Mouse (Mus musculus) lung, postnatal 14 days (tissue): ENCODE measurements around the gene Acsl3.

ENCODE experiments used
- DNase-seq: peaks from one replicate; pipeline ENCODE4 v3.0.0; 2021

The Acsl3 gene

GRCm38 (mm10) chr1:78657671-78658440 is at the start of gene Acsl3, which contains the start of gene Utp14b:
Acsl3 (plus strand) TSS chr1:78657825.
Utp14b (plus strand) TSS chr1:78658038.
- DNase-seq = peak; percentile 96

GRCm38 (mm10) chr1:78609134-78609907 is 48.3 kb upstream of the Acsl3 start:
- DNase-seq = no peak

- no peak for DNase-seq
Measured at GRCm38 (mm10) chr1:78611039-78611438, 46.6 kb upstream of the Acsl3 start.

GRCm38 (mm10) chr1:78612959-78613358 is 44.7 kb upstream of the Acsl3 start:
- DNase-seq = no peak

- no peak for DNase-seq
Measured at GRCm38 (mm10) chr1:78624352-78624751, 33.3 kb upstream of the Acsl3 start.

- DNase-seq = no peak
Measured at GRCm38 (mm10) chr1:78634486-78634885, 23.1 kb upstream of the Acsl3 start.

GRCm38 (mm10) chr1:78640871-78641270 is 16.8 kb upstream of the Acsl3 start:
- DNase-seq = no peak

GRCm38 (mm10) chr1:78641791-78642190 is 15.8 kb upstream of the Acsl3 start:
- no peak for DNase-seq

GRCm38 (mm10) chr1:78642197-78642596 is 15.4 kb upstream of the Acsl3 start:
- DNase-seq = peak; percentile 3

GRCm38 (mm10) chr1:78647317-78647885 is 10.2 kb upstream of the Acsl3 start:
- no peak for DNase-seq

- no peak for DNase-seq
Measured at GRCm38 (mm10) chr1:78649269-78650061, 8.2 kb upstream of the Acsl3 start.

GRCm38 (mm10) chr1:78656472-78656871 is 1.2 kb upstream of the Acsl3 start:
- peak; percentile 52 for DNase-seq

GRCm38 (mm10) chr1:78657021-78657629 is 500 bp upstream of the Acsl3 start:
- no peak for DNase-seq

- peak; percentile 4 for DNase-seq
Measured at GRCm38 (mm10) chr1:78658441-78659269, 1.0 kb downstream of the Acsl3 start.

GRCm38 (mm10) chr1:78659270-78659823 is 1.7 kb downstream of the Acsl3 start:
- no peak for DNase-seq

GRCm38 (mm10) chr1:78664326-78664725 is 6.7 kb downstream of the Acsl3 start:
- no peak for DNase-seq

GRCm38 (mm10) chr1:78665954-78666499 is 8.4 kb downstream of the Acsl3 start:
- no peak for DNase-seq

GRCm38 (mm10) chr1:78666585-78666984 is 9.0 kb downstream of the Acsl3 start:
- no peak for DNase-seq

GRCm38 (mm10) chr1:78682291-78682690 is 24.7 kb downstream of the Acsl3 start:
- DNase-seq = no peak

GRCm38 (mm10) chr1:78684128-78684527 is 26.5 kb downstream of the Acsl3 start:
- DNase-seq = no peak

- peak; percentile 30 for DNase-seq
Measured at GRCm38 (mm10) chr1:78686872-78687271, 29.2 kb downstream of the Acsl3 start.
